Mouse (Mus musculus): ENCODE results near the gene Ptger4.

The Ptger4 gene

DNA sequence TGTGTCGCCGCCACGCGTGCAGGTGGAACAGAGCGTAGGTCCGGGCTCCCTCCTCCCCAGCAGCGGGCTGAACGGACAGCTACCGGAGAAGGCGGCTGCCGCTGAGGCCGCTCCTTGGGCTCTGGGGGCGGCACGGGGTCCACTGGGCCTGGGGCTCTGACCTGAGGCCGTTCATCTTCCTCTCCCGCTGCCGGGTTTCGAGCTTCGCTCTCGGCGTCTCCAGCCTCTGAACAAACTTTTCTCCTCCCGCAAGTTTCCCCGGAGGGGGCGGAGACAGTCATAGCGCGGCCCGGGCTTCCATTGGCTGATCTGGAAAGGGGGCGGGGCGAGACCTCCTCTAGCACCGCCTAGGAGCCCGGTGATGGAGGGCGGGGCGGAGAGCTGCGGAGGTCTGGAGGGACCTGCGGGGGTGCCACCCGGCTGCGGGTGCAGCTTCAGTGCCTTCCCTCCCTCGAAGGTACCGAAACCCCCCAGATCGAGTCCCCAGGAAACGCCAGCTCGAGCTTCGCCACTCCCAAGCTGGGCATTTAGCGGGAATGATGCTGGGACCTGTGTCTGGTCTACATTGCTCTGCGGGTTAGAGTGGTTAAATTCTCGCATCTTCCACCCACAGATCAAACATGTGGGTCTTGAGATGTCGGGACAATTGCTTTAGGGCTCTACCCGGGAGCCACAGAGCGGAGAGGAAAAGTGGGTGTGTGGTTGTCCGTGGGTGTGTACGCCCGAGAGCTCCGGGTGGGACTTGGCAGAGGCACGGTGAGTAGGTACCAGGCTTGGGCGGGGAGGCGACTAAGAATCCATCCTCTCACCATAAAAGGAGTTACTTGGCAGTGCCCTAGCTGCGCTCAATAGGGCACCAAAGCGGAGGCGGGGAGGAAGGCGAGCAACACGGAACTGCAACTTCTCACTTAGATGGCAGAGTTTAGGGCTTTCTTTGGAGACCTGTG, at the start of gene Ptger4:
Ptger4 (minus strand) TSS at position 229 of the 947 bp plus-strand sequence.
- DNase-seq, result peak; percentile 99

- DNase-seq, result no peak
These were observed 44.4 kb upstream of the Ptger4 start for GRCm38 (mm10) chr15:5288412-5288811.

DNA sequence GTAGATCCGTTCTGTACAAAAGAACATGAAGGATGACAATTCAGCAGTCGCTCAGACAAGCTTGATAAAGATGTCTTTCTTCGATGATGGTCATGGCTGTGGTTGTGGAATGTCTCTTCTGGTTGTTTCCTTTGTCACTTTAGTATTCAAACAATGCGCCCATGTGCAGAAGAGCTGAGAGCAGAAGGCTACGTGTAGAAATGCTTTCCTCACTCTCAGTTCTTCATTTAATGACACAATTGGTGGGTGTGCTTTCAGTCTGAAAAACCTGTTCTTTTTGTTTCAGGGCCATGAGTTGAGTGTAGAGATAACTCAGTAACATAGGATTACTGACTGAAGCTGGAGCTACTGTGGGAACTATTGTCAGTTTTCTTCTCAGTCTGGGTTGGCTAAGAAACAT, 43.1 kb upstream of the Ptger4 start:
- no peak for DNase-seq

GRCm38 (mm10) chr15:5281316-5281715, 37.3 kb upstream of the Ptger4 start:
- DNase-seq, result no peak

- DNase-seq, result no peak
These were observed 35.8 kb upstream of the Ptger4 start for GRCm38 (mm10) chr15:5279831-5280230.

- no peak for DNase-seq
These were observed 34.5 kb upstream of the Ptger4 start for GRCm38 (mm10) chr15:5278525-5278924.

GRCm38 (mm10) chr15:5273981-5274380, 30.0 kb upstream of the Ptger4 start:
- peak; percentile 76 for DNase-seq

GRCm38 (mm10) chr15:5266095-5266494, 22.1 kb upstream of the Ptger4 start:
- DNase-seq, result no peak

DNA sequence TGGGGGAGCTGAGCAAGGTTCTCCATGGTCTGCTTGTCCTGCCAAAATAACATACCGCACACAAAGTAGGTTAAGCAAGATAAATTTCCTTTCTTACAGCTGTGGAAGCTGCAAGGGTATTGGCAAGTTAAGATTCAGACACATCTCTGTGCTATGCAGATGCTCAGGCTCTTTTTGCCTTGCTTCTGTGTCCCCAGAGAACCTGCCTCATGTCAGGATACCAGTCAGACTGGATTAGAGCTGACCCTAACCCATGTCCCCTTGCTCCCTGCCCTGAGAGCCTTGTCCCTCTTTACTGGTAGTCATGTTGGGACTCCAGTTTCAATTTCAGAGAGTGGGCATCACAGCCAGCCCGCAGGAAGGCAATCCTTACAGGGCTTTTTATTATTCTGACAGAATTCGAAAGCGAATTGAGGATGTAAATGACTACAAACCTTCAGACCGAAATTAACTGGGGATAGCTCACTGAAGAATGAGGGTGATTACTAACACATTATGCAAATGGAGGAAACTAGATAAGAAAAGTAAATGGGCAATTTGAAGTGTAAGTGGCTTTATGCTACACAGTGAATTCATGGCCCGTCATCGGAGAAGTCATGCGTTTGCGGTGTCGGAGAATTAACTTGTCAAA, 19.0 kb upstream of the Ptger4 start:
- no peak for DNase-seq

GRCm38 (mm10) chr15:5262095-5262667, 18.2 kb upstream of the Ptger4 start:
- no peak for DNase-seq

DNA sequence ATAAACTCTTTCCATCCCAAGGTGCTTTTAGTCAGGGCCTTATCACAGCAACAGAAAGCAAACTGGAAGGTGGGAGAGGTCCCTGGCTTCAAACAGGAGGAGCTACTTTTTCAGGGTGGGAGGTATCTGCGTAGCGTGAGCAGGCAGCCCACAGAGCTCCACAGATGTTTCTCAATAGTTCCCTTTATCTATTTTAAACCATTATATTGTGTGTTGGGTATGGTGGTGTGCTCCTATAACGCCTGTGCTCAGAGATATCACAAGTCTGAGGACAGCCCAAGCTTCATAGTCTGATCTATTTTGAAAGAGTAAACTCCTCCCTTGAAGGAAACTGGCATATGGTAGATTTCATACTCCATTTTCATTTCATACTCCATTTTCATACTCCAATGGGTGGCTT, 17.0 kb upstream of the Ptger4 start:
- DNase-seq, result no peak

DNA sequence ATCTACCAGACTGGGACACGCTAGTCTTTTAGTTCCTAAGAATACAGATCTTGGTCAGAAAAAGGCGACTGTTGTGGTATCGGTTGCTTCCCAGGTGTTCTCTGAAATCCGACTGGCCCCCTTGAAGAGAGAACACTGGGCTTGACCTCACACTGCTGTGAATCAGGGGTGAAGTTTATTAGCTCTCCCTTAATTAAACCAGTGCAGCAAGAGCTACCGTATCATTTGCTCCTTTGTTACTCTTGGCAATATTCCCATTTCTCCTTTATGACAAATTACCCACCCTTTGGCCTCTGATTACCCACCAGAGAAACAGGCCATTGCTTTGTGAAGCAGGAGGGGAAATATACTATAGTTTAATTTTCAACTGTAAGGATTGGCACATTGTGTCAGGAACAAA, 16.2 kb upstream of the Ptger4 start:
- no peak for DNase-seq

- DNase-seq, result no peak
These were observed 6.2 kb upstream of the Ptger4 start for GRCm38 (mm10) chr15:5250182-5250581.

DNA sequence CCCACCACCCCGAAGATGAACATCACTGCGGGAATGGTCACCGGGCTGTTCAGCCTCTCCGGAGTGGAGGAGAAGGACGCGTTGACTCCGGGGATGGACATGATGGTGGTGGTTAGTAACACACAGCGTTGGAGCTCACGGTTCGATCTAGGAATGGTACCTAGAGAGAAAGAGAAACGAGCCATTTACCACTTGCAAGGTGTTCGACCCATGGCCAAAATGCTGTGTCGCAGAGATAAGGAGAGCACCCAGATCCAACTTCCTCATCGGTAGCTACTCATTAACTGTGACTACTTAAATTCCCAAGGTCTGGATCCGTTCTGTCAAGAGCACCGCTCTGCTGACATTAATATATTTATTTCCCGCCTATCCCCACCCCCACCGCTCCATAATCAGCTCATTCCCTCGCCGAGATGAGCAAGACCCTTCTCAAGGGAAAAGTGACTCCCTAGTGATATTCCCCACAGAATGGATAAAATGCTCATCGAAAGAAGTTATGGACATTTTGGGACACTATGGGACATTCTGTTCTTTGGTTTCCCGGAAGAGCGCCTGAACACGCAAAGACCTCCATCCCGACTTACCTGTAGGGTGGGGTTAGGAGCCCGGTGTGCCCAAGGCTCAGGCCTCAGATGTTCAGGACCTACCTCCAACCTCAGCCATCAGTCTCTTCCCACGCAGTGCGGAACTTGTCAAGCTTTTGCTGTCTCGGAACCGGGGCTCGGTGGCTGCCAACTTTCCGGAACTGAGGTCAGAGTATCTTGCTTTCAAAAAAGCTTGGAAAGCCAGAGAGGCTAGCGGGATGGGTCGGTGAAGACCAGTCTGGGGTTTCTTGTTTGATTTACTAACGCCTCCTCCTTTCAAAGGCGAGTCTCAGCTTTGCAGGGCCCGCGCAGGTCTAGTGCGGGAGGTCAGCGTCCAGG, 690 bp downstream of the Ptger4 start:
- peak; percentile 32 for DNase-seq

GRCm38 (mm10) chr15:5242241-5243035, 1.5 kb downstream of the Ptger4 start:
- peak; percentile 65 for DNase-seq

GRCm38 (mm10) chr15:5241304-5242201, 2.4 kb downstream of the Ptger4 start:
- peak; percentile 70 for DNase-seq

- DNase-seq, result no peak
These were observed 3.6 kb downstream of the Ptger4 start for GRCm38 (mm10) chr15:5240360-5240759.

- peak; percentile 42 for DNase-seq
These were observed 4.1 kb downstream of the Ptger4 start for GRCm38 (mm10) chr15:5239901-5240300.

- peak; percentile 25 for DNase-seq
These were observed 4.6 kb downstream of the Ptger4 start for GRCm38 (mm10) chr15:5239361-5239760.

GRCm38 (mm10) chr15:5238553-5238952, 5.4 kb downstream of the Ptger4 start:
- DNase-seq, result no peak

GRCm38 (mm10) chr15:5238073-5238472, 5.9 kb downstream of the Ptger4 start:
- no peak for DNase-seq

Data from thymus, postnatal 4 days (tissue).